Mouse (Mus musculus) thymus, adult 2 months (tissue): ENCODE measurements around the gene Zfp541. TPM values are rescaled to one million over a fixed set of nuclear protein-coding genes. Genes with fewer than 3 reads are reported as not detected.

Experiments
- DNase-seq: peaks from one replicate; pipeline ENCODE4 v3.0.0; 2021
- H3K27ac ChIP-seq: fragments of 200-500 bp; 2 replicates; pipeline ENCODE4 v1.5.1; 2012; ENCODE audit warnings: low read length, control low read depth; ENCODE audit not compliant: control insufficient read depth, insufficient read depth
- H3K27me3 ChIP-seq: fragments of 200-500 bp; 2 replicates; pipeline ENCODE4 v1.6.1; 2012; ENCODE audit warnings: mild to moderate bottlenecking, low read length, moderate library complexity, mixed read lengths; ENCODE audit not compliant: control insufficient read depth, insufficient read depth
- H3K36me3 ChIP-seq: fragments of 200-500 bp; 2 replicates; pipeline ENCODE4 v1.6.1; 2012; ENCODE audit warnings: mild to moderate bottlenecking, low read length, moderate library complexity; ENCODE audit not compliant: control insufficient read depth, insufficient read depth
- H3K4me1 ChIP-seq: fragments of 200-500 bp; replicated peaks from 2 replicates; pipeline ENCODE4 v1.6.1; 2012; ENCODE audit warnings: low read length; ENCODE audit not compliant: control insufficient read depth, insufficient read depth
- H3K4me3 ChIP-seq: fragments of 200-500 bp; 2 replicates; pipeline ENCODE4 v1.5.1; 2012; ENCODE audit warnings: mild to moderate bottlenecking, low read length, control low read depth, moderate library complexity; ENCODE audit not compliant: control insufficient read depth, insufficient read depth
- CTCF ChIP-seq: fragments of 200-500 bp; IDR thresholded peaks from 2 replicates; pipeline ENCODE4 v1.5.1; 2012; ENCODE audit warnings: mild to moderate bottlenecking, control low read depth, low read length, moderate library complexity, borderline replicate concordance; ENCODE audit not compliant: control insufficient read depth, poor library complexity, insufficient read depth; ENCODE audit errors: extremely low read depth
- POLR2A ChIP-seq: fragments of 200-500 bp; IDR thresholded peaks from 2 replicates; pipeline ENCODE4 v1.6.1; 2012; ENCODE audit warnings: mild to moderate bottlenecking, low read length, control low read depth, moderate library complexity; ENCODE audit not compliant: control insufficient read depth, poor library complexity, insufficient read depth; ENCODE audit errors: extremely low read depth
- WGBS: fragments of 180-500 bp; shearing (Covaris S2); methylation state at CpG from one replicate; pipeline ENCODE4 v1.1.7; 2018; 5-methylcytosine and 5-hydroxymethylcytosine counted together
- polyA plus RNA-seq: library from polyadenylated mRNA; depleted of rRNA; stranded (reverse); fragments of >200 nt; gene quantifications from 2 replicates; pipeline ENCODE4 v1.2.3, GENCODE M21; 2012

The Zfp541 gene
- polyA plus RNA-seq, 1 experiment: 0.11 TPM

DNA sequence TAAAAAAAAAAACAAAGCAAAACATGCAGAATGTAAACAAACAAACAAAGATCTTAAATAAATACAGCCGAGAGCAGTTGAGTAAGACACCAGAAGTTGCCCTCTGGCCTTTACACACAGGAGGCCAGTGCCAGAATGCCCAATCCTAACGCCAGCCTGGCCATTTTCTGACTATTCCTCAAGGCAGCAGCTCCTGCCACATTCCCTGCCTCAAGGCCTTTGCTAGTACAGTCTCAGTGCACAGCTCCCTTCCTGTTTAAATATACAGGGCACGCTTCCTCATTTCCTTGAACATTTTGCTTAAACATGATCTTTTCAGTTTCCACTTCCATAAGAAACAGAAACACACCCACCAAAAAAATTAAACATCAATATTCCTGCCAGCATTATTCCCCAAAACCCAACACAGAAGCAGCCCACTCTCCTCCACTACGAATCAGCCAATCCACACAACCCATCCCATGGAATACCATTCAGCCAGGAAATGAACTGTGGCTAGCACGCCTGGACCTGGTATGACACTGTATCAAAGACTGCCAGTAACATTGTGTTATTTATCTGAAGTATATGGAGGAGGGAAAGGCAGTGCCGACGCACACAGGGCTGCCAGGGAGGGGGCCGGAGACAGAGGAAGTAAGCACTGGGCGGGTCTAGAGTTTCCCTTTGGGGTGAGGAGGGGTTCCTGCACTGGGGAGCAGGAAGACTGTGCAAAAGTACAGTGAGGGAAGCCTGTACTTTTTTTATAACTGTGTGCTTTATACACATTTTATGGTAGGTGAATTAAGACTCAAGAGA, 43.4 kb upstream of the Zfp541 start:
- DNase-seq: peak; percentile 71
- Histone ChIP-seq H3K27ac (peak overlapping the region; percentile 68), H3K36me3 (no peaks in the 10 kb centered on the region), H3K4me3 (no peak overlapping the region), H3K4me1 (peaks cover 14% of the 10 kb centered on the region), H3K27me3 (no peaks in the 10 kb centered on the region)
- 36% methylated on average over 9 of the region's 9 CpGs for WGBS
- TF ChIP-seq POLR2A: no peak
- TF ChIP-seq CTCF: no peak

DNA sequence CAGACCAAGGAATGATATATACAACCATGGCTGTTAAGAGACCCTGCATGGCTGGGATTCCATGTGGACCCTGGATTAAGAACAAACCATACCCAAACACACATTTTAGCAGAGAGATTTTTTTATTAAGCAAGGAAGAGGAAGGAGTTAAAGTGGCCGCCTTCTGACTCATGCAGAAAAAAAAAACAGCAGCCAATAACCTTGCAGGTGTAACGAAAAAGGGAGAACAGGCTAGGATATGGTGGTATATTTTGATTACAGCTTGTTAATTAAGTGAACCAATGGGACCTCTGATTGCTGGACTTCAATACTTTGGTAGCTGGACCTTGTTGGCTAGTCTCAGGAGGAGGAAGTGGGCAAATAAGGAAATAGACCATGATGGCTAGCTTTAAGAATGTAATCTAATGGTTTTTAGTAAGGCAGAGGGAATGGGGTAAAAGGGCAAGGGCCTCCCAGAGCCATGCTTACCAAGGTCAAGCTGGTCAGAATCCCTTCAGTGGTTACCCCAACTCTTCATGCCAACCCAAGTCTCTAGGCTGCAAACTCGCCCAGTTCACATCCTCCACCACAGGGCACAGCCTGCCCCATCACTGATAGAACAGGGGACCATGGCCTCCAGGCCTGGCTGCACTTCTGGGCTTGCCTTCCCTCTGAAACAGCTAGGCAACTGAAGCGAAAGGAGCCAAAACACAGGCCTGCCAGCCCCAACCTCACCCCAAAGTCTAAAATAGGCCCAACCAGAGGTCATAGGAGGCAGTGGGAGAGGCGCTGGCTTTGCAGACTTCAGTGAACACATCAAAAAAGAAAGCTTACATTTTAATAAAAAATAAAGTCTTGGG, 42.1 kb upstream of the Zfp541 start:
- no peak overlapping the region for H3K27ac ChIP-seq
- peaks cover 14% of the 10 kb centered on the region for H3K4me1 ChIP-seq
- TF ChIP-seq POLR2A (no peak), CTCF (no peak)
- no peaks in the 10 kb centered on the region for H3K36me3 ChIP-seq
- 80% methylated on average over 5 of the region's 5 CpGs for WGBS
- H3K27me3 ChIP-seq: no peaks in the 10 kb centered on the region
- no peak for DNase-seq
- no peak overlapping the region for H3K4me3 ChIP-seq

DNA sequence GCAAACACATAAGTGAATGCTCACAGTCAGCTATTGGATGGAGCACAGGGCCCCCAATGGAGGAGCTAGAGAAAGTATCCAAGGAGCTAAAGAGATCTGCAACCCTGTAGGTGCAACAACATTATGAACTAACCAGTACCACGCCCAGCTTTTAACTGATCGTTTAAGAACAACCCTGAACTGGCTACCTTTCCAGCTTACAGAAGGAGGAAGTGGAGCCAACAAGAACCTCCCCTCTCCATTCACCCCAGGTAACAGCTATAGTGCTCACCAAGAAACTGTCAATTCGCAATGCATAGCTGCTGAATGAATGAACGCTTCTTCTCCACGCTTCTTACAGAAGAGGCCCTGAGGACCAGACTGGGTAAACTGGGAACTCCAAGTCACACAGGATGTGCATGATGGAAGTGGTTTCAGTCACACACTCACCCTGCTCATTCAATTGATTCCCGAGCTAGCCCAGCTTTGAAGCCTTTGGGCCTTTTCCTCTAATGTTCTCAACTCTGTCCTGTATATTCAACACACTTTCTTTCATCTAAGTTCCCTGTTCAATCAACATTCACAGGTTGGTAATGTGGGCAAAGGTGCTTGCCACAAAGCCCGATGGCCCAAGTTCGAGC, 36.9 kb upstream of the Zfp541 start:
- 83% methylated on average over 8 of the region's 8 CpGs for WGBS
- H3K4me3 ChIP-seq: no peak overlapping the region
- no peak overlapping the region for H3K27ac ChIP-seq
- TF ChIP-seq POLR2A (no peak), CTCF (no peak)
- no peak for DNase-seq
- no peaks in the 10 kb centered on the region for H3K27me3 ChIP-seq
- H3K36me3 ChIP-seq: no peaks in the 10 kb centered on the region
- H3K4me1 ChIP-seq: peaks cover 1% of the 10 kb centered on the region

DNA sequence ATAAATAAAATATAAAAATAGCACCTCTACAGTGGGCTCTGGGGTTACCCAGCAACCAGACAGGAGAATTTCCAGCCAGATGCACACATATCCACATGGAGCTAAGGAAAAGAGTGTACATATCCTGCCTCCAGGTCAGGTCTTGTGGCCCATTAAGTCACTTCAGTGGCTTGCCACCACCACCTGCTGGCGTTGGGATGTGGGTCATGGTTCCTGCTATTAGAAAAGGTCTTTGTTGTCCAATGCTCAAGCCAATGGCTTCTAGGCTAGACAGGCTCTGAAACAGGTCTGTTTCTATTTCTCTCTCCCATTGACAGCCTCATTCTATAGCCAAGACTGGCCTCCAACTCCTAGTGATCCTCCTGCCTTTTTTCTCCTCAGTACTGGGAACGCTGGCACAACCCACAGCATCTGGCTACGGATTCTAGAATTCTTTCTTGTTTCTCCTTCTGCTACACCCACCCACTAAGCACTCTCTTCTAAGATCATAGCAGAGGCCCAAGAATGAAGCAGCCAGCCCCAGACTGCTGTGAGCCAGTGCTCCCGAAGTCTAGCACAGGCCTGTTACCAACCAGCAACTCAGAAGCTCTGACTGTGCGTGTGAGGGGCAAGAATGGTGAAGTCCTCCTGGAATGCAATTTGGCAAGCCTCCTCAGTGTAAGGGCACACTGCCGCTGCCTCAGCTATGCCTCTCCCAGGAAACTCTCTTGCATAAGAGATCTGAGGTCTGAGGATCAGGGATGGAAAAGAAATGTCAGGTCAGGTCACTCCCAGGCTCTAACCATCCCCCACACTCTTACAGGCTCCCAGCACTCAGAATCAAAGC, 33.3 kb upstream of the Zfp541 start:
- 84% methylated on average over 6 of the region's 6 CpGs for WGBS
- no peak overlapping the region for H3K4me3 ChIP-seq
- TF ChIP-seq POLR2A (no peak), CTCF (no peak)
- H3K4me1 ChIP-seq: peaks cover 8% of the 10 kb centered on the region
- no peak for DNase-seq
- H3K27ac ChIP-seq: no peak overlapping the region
- H3K36me3 ChIP-seq: no peaks in the 10 kb centered on the region
- H3K27me3 ChIP-seq: no peaks in the 10 kb centered on the region

DNA sequence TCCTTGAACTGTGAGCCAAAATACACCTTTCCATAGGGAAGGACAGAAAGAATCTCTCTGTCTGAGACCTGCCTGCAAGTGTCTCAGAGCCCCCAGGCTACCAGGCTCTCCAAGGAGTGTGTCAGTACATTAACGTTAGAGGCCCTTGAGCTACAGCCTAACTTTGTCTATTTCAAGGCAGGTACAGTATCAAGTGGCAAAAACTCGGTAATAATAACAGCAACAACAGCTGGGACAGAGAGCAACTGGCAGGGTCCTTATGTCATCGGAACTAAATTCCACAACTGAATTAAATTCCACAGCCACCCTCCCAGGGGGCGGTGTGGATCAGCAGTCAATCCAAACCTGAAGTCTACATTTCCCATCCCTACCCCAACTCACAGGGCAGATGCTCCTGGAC, 30.5 kb upstream of the Zfp541 start:
- no peak for DNase-seq
- no peak overlapping the region for H3K4me3 ChIP-seq
- H3K27ac ChIP-seq: no peak overlapping the region
- peaks cover 10% of the 10 kb centered on the region for H3K4me1 ChIP-seq
- 95% methylated on average over 4 of the region's 4 CpGs for WGBS
- no peaks in the 10 kb centered on the region for H3K36me3 ChIP-seq
- H3K27me3 ChIP-seq: no peaks in the 10 kb centered on the region
- TF ChIP-seq CTCF (no peak), POLR2A (no peak)
